Mouse (Mus musculus): Measurements from ENCODE around the gene Dnmt1.

DNA sequence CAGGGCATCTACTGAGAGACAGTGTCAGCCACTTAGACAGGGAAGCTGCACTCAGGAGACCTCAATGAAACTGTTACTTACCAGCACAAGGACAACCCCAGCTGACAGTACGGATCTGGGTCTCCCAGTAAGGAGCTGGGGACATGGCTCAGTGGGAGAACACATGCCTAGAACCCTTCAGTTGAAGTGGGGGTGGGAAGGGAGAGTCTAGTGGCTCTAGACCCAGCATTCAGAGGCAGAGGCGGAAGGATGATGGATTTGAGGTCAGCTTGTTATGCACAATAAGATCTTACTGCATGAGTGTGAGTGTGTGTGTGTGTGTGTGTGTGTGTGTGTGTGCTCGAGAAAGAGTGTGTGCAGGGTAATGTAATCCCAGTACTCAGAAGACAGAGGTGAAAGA, 22.5 kb upstream of the Dnmt1 start:
- no peak for TF ChIP-seq CTCF (IDR thresholded peaks at IDR 0.05; ENCODE audit: low read depth)
- no peak for TF ChIP-seq EP300 (IDR thresholded peaks at IDR 0.05; ENCODE audit: low read depth)
